Mouse (Mus musculus): ENCODE results near the gene Flot2. TPM values are rescaled to one million over a fixed set of nuclear protein-coding genes. Genes with fewer than 3 reads are reported as not detected.

Gene Flot2
- polyA plus RNA-seq, 1 experiment from 2014 or later: 106 TPM

- ATAC-seq (ENCODE audit: low read depth): no peak
- Histone ChIP-seq H3K4me1 (ENCODE audit: control insufficient read depth, insufficient read depth, low read length) (no peaks in the 10 kb centered on the region), H3K27me3 (ENCODE audit: control insufficient read depth, insufficient read depth, low read length) (no peaks in the 10 kb centered on the region), H3K27ac (ENCODE audit: low read depth, low read length) (no peak overlapping the region), H3K4me3 (ENCODE audit: low read depth, low read length) (no peak overlapping the region), H3K9ac (replicated peaks; ENCODE audit: low read depth, low read length) (no peak overlapping the region), H3K9me3 (ENCODE audit: control insufficient read depth, low read length) (no peaks in the 10 kb centered on the region), H3K36me3 (ENCODE audit: control insufficient read depth, insufficient read depth, low read length) (peaks cover 39% of the 10 kb centered on the region), H3K4me2 (ENCODE audit: low read depth, low read length) (no peak overlapping the region)
- 85% methylated on average over 5 of the region's 5 CpGs for WGBS
These were observed 34.2 kb downstream of the Flot2 start for GRCm38 (mm10) chr11:78071938-78072337.

- no peak overlapping the region for H3K9ac ChIP-seq (replicated peaks; ENCODE audit: low read depth, low read length)
- no peak for ATAC-seq (ENCODE audit: low read depth)
- no peaks in the 10 kb centered on the region for H3K4me1 ChIP-seq (ENCODE audit: control insufficient read depth, insufficient read depth, low read length)
- H3K27me3 ChIP-seq (ENCODE audit: control insufficient read depth, insufficient read depth, low read length): no peaks in the 10 kb centered on the region
- no peaks in the 10 kb centered on the region for H3K9me3 ChIP-seq (ENCODE audit: control insufficient read depth, low read length)
- no peak overlapping the region for H3K4me3 ChIP-seq (ENCODE audit: low read depth, low read length)
- no peak overlapping the region for H3K4me2 ChIP-seq (ENCODE audit: low read depth, low read length)
- H3K27ac ChIP-seq (ENCODE audit: low read depth, low read length): no peak overlapping the region
- H3K36me3 ChIP-seq (ENCODE audit: control insufficient read depth, insufficient read depth, low read length): peaks cover 39% of the 10 kb centered on the region
- WGBS: 35% methylated on average over 6 of the region's 6 CpGs
These were observed 34.8 kb downstream of the Flot2 start for GRCm38 (mm10) chr11:78072425-78073130.

GRCm38 (mm10) chr11:78073577-78074276, 36.0 kb downstream of the Flot2 start:
- no peaks in the 10 kb centered on the region for H3K4me1 ChIP-seq (ENCODE audit: control insufficient read depth, insufficient read depth, low read length)
- no peaks in the 10 kb centered on the region for H3K27me3 ChIP-seq (ENCODE audit: control insufficient read depth, insufficient read depth, low read length)
- H3K36me3 ChIP-seq (ENCODE audit: control insufficient read depth, insufficient read depth, low read length): peaks cover 39% of the 10 kb centered on the region
- 97% methylated on average over 9 of the region's 9 CpGs for WGBS
- ATAC-seq (ENCODE audit: low read depth): no peak
- no peak overlapping the region for H3K9ac ChIP-seq (replicated peaks; ENCODE audit: low read depth, low read length)
- H3K9me3 ChIP-seq (ENCODE audit: control insufficient read depth, low read length): no peaks in the 10 kb centered on the region
- H3K4me3 ChIP-seq (ENCODE audit: low read depth, low read length): no peak overlapping the region
- H3K27ac ChIP-seq (ENCODE audit: low read depth, low read length): no peak overlapping the region
- H3K4me2 ChIP-seq (ENCODE audit: low read depth, low read length): no peak overlapping the region

GRCm38 (mm10) chr11:78074277-78074652, 36.5 kb downstream of the Flot2 start:
- no peak overlapping the region for H3K9ac ChIP-seq (replicated peaks; ENCODE audit: low read depth, low read length)
- WGBS: 100% methylated on average over 2 of the region's 2 CpGs
- no peaks in the 10 kb centered on the region for H3K27me3 ChIP-seq (ENCODE audit: control insufficient read depth, insufficient read depth, low read length)
- H3K4me3 ChIP-seq (ENCODE audit: low read depth, low read length): no peak overlapping the region
- no peaks in the 10 kb centered on the region for H3K9me3 ChIP-seq (ENCODE audit: control insufficient read depth, low read length)
- H3K27ac ChIP-seq (ENCODE audit: low read depth, low read length): no peak overlapping the region
- no peak for ATAC-seq (ENCODE audit: low read depth)
- H3K4me1 ChIP-seq (ENCODE audit: control insufficient read depth, insufficient read depth, low read length): peaks cover 3% of the 10 kb centered on the region; the same call in 1 of the 2 replicates
- H3K4me2 ChIP-seq (ENCODE audit: low read depth, low read length): no peak overlapping the region
- peaks cover 39% of the 10 kb centered on the region for H3K36me3 ChIP-seq (ENCODE audit: control insufficient read depth, insufficient read depth, low read length)

- peaks cover 39% of the 10 kb centered on the region for H3K36me3 ChIP-seq (ENCODE audit: control insufficient read depth, insufficient read depth, low read length)
- H3K4me2 ChIP-seq (ENCODE audit: low read depth, low read length): no peak overlapping the region
- no peak for ATAC-seq (ENCODE audit: low read depth)
- H3K4me3 ChIP-seq (ENCODE audit: low read depth, low read length): no peak overlapping the region
- H3K4me1 ChIP-seq (ENCODE audit: control insufficient read depth, insufficient read depth, low read length): peaks cover 7% of the 10 kb centered on the region; the same call in 1 of the 2 replicates
- 90% methylated on average over 4 of the region's 4 CpGs for WGBS
- no peaks in the 10 kb centered on the region for H3K9me3 ChIP-seq (ENCODE audit: control insufficient read depth, low read length)
- no peak overlapping the region for H3K27ac ChIP-seq (ENCODE audit: low read depth, low read length)
- no peak overlapping the region for H3K9ac ChIP-seq (replicated peaks; ENCODE audit: low read depth, low read length)
- H3K27me3 ChIP-seq (ENCODE audit: control insufficient read depth, insufficient read depth, low read length): no peaks in the 10 kb centered on the region
These were observed 36.9 kb downstream of the Flot2 start for GRCm38 (mm10) chr11:78074666-78075065.

- peak within 1 kb of the TSS; percentile 85 for H3K4me2 ChIP-seq (ENCODE audit: low read depth, low read length)
- peak within 1 kb of the TSS; percentile 62 for H3K9ac ChIP-seq (replicated peaks; ENCODE audit: low read depth, low read length)
- H3K27ac ChIP-seq (ENCODE audit: low read depth, low read length): peak within 1 kb of the TSS; percentile 68; the same call in 1 of the 2 replicates
- H3K4me1 ChIP-seq (ENCODE audit: control insufficient read depth, insufficient read depth, low read length): peaks cover 7% of the 10 kb centered on the region; the same call in 1 of the 2 replicates
- H3K36me3 ChIP-seq (ENCODE audit: control insufficient read depth, insufficient read depth, low read length): peaks cover 7% of the 10 kb centered on the region; the same call in 1 of the 2 replicates
- ATAC-seq (ENCODE audit: low read depth): peak; percentile 97
- peak within 1 kb of the TSS; percentile 62 for H3K4me3 ChIP-seq (ENCODE audit: low read depth, low read length)
- no peaks in the 10 kb centered on the region for H3K27me3 ChIP-seq (ENCODE audit: control insufficient read depth, insufficient read depth, low read length)
- no peaks in the 10 kb centered on the region for H3K9me3 ChIP-seq (ENCODE audit: control insufficient read depth, low read length)
- WGBS: 2% methylated on average over 42 of the region's 42 CpGs
These were observed 42.5 kb downstream of the Flot2 start, which contains the start of gene Eral1 for GRCm38 (mm10) chr11:78079961-78080921. Eral1 (minus strand) TSS chr11:78080383.

GRCm38 (mm10) chr11:78083595-78083994, 45.9 kb downstream of the Flot2 start:
- peaks cover 7% of the 10 kb centered on the region; the same call in 1 of the 2 replicates for H3K4me1 ChIP-seq (ENCODE audit: control insufficient read depth, insufficient read depth, low read length)
- H3K27me3 ChIP-seq (ENCODE audit: control insufficient read depth, insufficient read depth, low read length): no peaks in the 10 kb centered on the region
- 38% methylated on average over 1 of the region's 1 CpGs for WGBS
- no peaks in the 10 kb centered on the region for H3K9me3 ChIP-seq (ENCODE audit: control insufficient read depth, low read length)
- no peaks in the 10 kb centered on the region for H3K36me3 ChIP-seq (ENCODE audit: control insufficient read depth, insufficient read depth, low read length)
- no peak for ATAC-seq (ENCODE audit: low read depth)
- H3K27ac ChIP-seq (ENCODE audit: low read depth, low read length): no peak overlapping the region
- no peak overlapping the region for H3K4me3 ChIP-seq (ENCODE audit: low read depth, low read length)
- no peak overlapping the region for H3K4me2 ChIP-seq (ENCODE audit: low read depth, low read length)
- no peak overlapping the region for H3K9ac ChIP-seq (replicated peaks; ENCODE audit: low read depth, low read length)

- ATAC-seq (ENCODE audit: low read depth): no peak
- no peaks in the 10 kb centered on the region for H3K36me3 ChIP-seq (ENCODE audit: control insufficient read depth, insufficient read depth, low read length)
- no peak overlapping the region for H3K4me3 ChIP-seq (ENCODE audit: low read depth, low read length)
- no peak overlapping the region for H3K27ac ChIP-seq (ENCODE audit: low read depth, low read length)
- H3K9me3 ChIP-seq (ENCODE audit: control insufficient read depth, low read length): no peaks in the 10 kb centered on the region
- H3K4me2 ChIP-seq (ENCODE audit: low read depth, low read length): no peak overlapping the region
- no peak overlapping the region for H3K9ac ChIP-seq (replicated peaks; ENCODE audit: low read depth, low read length)
- H3K4me1 ChIP-seq (ENCODE audit: control insufficient read depth, insufficient read depth, low read length): no peaks in the 10 kb centered on the region
- H3K27me3 ChIP-seq (ENCODE audit: control insufficient read depth, insufficient read depth, low read length): no peaks in the 10 kb centered on the region
- WGBS: 81% methylated on average over 4 of the region's 4 CpGs
These were observed 49.3 kb downstream of the Flot2 start for GRCm38 (mm10) chr11:78086925-78087479.
